Mouse (Mus musculus): Measurements from ENCODE around the gene Igfbp4. TPM values are rescaled to one million over a fixed set of nuclear protein-coding genes. Genes with fewer than 3 reads are reported as not detected.

The Igfbp4 gene
- total and polyA plus RNA-seq, 3 experiments: 89.8 to 221 TPM; not detected in 1

DNA sequence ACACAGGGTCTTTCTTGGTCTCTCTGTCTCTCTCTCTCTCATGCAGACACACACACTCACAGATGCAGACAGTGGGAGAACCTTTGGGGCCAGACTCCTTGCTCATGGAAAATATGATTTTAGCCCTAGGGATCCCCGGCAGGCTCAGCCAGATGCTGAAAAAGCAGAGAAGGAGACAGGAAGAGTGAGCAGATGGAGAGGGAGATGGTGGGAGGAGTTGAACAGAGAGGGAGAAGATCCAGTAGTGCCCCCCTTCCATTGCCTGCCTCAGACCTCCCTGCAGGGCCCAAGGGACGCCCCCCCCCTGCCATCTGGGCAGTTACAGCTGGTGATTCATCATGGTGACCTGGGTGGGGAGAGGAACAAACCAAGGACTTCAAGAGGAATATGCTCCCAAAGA, 6.6 kb downstream of the Igfbp4 start:
- H3K36me3 ChIP-seq (ENCODE audit: control insufficient read depth in 1 of 2, insufficient read depth in 2 of 2, low read length in 2 of 2): no peaks in the 10 kb centered on the region; a peak in 1 of 4 replicates
- H3K9ac ChIP-seq (ENCODE audit: control insufficient read depth, low read depth, low read length, poor library complexity, severe bottlenecking): no peak overlapping the region

DNA sequence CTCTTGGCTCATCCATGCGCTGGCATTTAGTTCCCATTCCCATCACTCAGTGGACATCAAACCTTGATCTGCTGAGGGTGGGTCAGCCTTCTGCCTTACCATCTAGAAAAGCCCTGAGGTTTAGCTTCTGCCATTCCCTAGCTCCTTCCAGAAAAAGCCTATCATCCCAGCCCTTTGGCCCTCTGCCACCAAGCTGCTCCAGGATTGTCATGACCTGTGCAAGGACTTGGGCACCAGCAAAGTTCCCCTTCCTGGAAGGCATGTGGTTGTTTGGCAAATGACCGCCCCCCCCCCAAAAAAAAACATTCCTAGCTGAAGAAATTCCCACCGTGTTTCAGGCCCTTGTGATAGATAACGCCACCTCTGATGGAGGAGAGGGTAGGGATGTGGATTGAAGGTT, 14.1 kb downstream of the Igfbp4 start:
- Histone ChIP-seq H3K27ac (ENCODE audit: control insufficient read depth, low read depth, low read length) (no peak overlapping the region), H3K9me3 (replicated peaks; ENCODE audit: insufficient read depth, low read length) (no peaks in the 10 kb centered on the region), H3K9ac (ENCODE audit: control insufficient read depth, low read depth, low read length, poor library complexity, severe bottlenecking) (no peak overlapping the region), H3K4me1 (ENCODE audit: control insufficient read depth in 1 of 2, insufficient read depth in 2 of 2, low read length in 2 of 2) (no peaks in the 10 kb centered on the region), H3K27me3 (ENCODE audit: control insufficient read depth in 1 of 2, insufficient read depth in 2 of 2, low read length in 2 of 2) (no peaks in the 10 kb centered on the region), H3K79me2 (ENCODE audit: control insufficient read depth, insufficient read depth, low read length, poor library complexity) (no peaks in the 10 kb centered on the region), H3K36me3 (ENCODE audit: control insufficient read depth in 1 of 2, insufficient read depth in 2 of 2, low read length in 2 of 2) (no peaks in the 10 kb centered on the region), H3K4me3 (ENCODE audit: control insufficient read depth in 1 of 2, insufficient read depth in 1 of 2, low read depth in 2 of 2, low read length in 2 of 2) (no peak overlapping the region)
- DNase-seq (ENCODE audit: low read depth, low spot score): no peak
- no peak for TF ChIP-seq USF1 (IDR thresholded peaks at IDR 0.05; ENCODE audit: low read depth, low read length)
- peak; percentile 8; the same call in 1 of the 2 replicates for TF ChIP-seq ZMIZ1 (IDR thresholded peaks at IDR 0.05; ENCODE audit: low read depth, low read length)

More for the DNA sequence above, 6.6 kb downstream of the Igfbp4 start:
- H3K4me3 ChIP-seq (ENCODE audit: control insufficient read depth in 1 of 2, insufficient read depth in 1 of 2, low read depth in 2 of 2, low read length in 2 of 2): no peak overlapping the region
- TF ChIP-seq USF1 (IDR thresholded peaks at IDR 0.05; ENCODE audit: low read depth, low read length) (no peak), POLR2AphosphoS5 (IDR thresholded peaks at IDR 0.05; ENCODE audit: borderline replicate concordance, low read depth, low read length) (no peak), RCOR1 (IDR thresholded peaks at IDR 0.05; ENCODE audit: low read depth, low read length) (no peak), CHD1 (IDR thresholded peaks at IDR 0.05; ENCODE audit: low read depth, low read length) (no peak), ETS1 (IDR thresholded peaks at IDR 0.05; ENCODE audit: low read depth, low read length) (no peak), E2F4 (IDR thresholded peaks at IDR 0.05; ENCODE audit: borderline replicate concordance, low read depth, low read length) (no peak), POLR2A (IDR thresholded peaks at IDR 0.05; ENCODE audit: control insufficient read depth in 1 of 2, insufficient read depth in 1 of 2, low read depth in 1 of 2, low read length in 2 of 2, poor library complexity in 1 of 2) (no peak), MEF2A (IDR thresholded peaks at IDR 0.05; ENCODE audit: extremely low read depth, insufficient replicate concordance, low read depth, low read length, poor library complexity, severe bottlenecking) (no peak), ZNF384 (IDR thresholded peaks at IDR 0.05; ENCODE audit: low read depth, low read length) (no peak), POLR2AphosphoS2 (IDR thresholded peaks at IDR 0.05; ENCODE audit: low read length) (no peak)
- no peaks in the 10 kb centered on the region for H3K79me2 ChIP-seq (ENCODE audit: control insufficient read depth, insufficient read depth, low read length, poor library complexity)
- no peaks in the 10 kb centered on the region for H3K27me3 ChIP-seq (ENCODE audit: control insufficient read depth in 1 of 2, insufficient read depth in 2 of 2, low read length in 2 of 2)
- no peaks in the 10 kb centered on the region for H3K4me1 ChIP-seq (ENCODE audit: control insufficient read depth in 1 of 2, insufficient read depth in 2 of 2, low read length in 2 of 2)
- DNase-seq (ENCODE audit: low read depth, low spot score): no peak
- H3K9me3 ChIP-seq (replicated peaks; ENCODE audit: insufficient read depth, low read length): no peaks in the 10 kb centered on the region
- H3K27ac ChIP-seq (ENCODE audit: control insufficient read depth, low read depth, low read length): no peak overlapping the region

DNA sequence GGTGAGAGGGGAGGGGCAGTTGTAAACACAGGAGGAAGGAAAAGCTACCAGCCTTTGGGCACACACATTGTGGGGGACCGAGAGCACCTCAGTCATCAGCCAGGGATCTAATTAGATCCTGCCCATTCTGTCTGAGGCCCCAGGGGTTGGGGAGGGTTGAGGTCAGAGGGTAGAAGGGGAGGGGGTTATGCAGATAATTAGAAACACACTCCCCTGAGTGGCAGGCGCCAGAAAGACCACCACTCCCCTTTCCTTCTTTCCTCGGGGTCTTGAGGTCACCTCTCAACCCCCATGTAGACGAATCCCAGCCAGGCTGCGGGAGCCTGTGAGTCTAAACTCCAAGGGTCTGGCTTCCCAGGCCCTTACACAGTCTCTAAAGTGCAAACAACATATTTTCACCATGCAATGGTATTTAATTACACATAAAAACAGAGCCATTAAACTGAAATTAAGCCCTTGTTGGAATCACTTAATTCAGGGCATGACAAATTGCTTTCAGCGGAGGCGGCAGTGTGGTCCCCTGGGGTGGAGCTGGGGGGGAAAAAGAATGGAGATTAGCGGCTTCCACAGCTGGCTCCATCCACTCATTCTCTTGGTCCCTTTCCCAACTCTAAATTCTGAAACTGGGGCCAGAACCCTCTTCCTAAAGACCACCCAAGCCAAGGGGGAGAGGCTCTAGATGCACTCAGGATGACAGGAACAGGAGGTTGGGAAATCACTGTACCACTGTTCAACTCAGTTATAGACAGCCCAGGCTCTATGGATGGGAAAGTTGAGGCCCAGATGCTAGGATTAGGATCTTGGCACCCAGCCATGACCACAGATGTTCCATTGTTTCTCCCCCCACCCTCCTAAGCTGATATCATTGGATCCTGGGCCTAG, 14.8 kb downstream of the Igfbp4 start:
- no peaks in the 10 kb centered on the region for H3K36me3 ChIP-seq (ENCODE audit: control insufficient read depth in 1 of 2, insufficient read depth in 2 of 2, low read length in 2 of 2)
- no peaks in the 10 kb centered on the region for H3K4me1 ChIP-seq (ENCODE audit: control insufficient read depth in 1 of 2, insufficient read depth in 2 of 2, low read length in 2 of 2)
- no peak for DNase-seq (ENCODE audit: low read depth, low spot score)
- H3K9me3 ChIP-seq (replicated peaks; ENCODE audit: insufficient read depth, low read length): no peaks in the 10 kb centered on the region
- no peaks in the 10 kb centered on the region for H3K27me3 ChIP-seq (ENCODE audit: control insufficient read depth in 1 of 2, insufficient read depth in 2 of 2, low read length in 2 of 2)
- H3K79me2 ChIP-seq (ENCODE audit: control insufficient read depth, insufficient read depth, low read length, poor library complexity): no peaks in the 10 kb centered on the region
- no peak overlapping the region for H3K9ac ChIP-seq (ENCODE audit: control insufficient read depth, low read depth, low read length, poor library complexity, severe bottlenecking)
- no peak overlapping the region for H3K4me3 ChIP-seq (ENCODE audit: control insufficient read depth in 1 of 2, insufficient read depth in 1 of 2, low read depth in 2 of 2, low read length in 2 of 2)
- no peak overlapping the region for H3K27ac ChIP-seq (ENCODE audit: control insufficient read depth, low read depth, low read length)
- no peak for TF ChIP-seq CHD2 (IDR thresholded peaks at IDR 0.05; ENCODE audit: low read length)
- no peak for TF ChIP-seq TAL1 (IDR thresholded peaks at IDR 0.05; ENCODE audit: low read length)
- no peak for TF ChIP-seq MYC (IDR thresholded peaks at IDR 0.05; ENCODE audit: low read depth, low read length)
- TF ChIP-seq E2F4 (IDR thresholded peaks at IDR 0.05; ENCODE audit: borderline replicate concordance, low read depth, low read length): no peak
- TF ChIP-seq JUND (IDR thresholded peaks at IDR 0.05; ENCODE audit: low read depth, low read length): no peak
- no peak for TF ChIP-seq MXI1 (IDR thresholded peaks at IDR 0.05; ENCODE audit: low read depth, low read length)
- no peak for TF ChIP-seq MAFK (IDR thresholded peaks at IDR 0.05; ENCODE audit: borderline replicate concordance, low read depth, low read length)
- no peak for TF ChIP-seq ZKSCAN1 (IDR thresholded peaks at IDR 0.05; ENCODE audit: low read depth, low read length)
- TF ChIP-seq POLR2AphosphoS2 (IDR thresholded peaks at IDR 0.05; ENCODE audit: low read length): no peak
- TF ChIP-seq EP300 (IDR thresholded peaks at IDR 0.05; ENCODE audit: low read depth in 1 of 2, low read length in 2 of 2): no peak
- TF ChIP-seq HCFC1 (IDR thresholded peaks at IDR 0.05; ENCODE audit: low read depth, low read length): no peak
- no peak for TF ChIP-seq ZNF384 (IDR thresholded peaks at IDR 0.05; ENCODE audit: low read depth, low read length)
- no peak for TF ChIP-seq USF1 (IDR thresholded peaks at IDR 0.05; ENCODE audit: low read depth, low read length)
- no peak for TF ChIP-seq ZC3H11A (IDR thresholded peaks at IDR 0.05; ENCODE audit: low read depth, low read length)
- no peak for TF ChIP-seq ELF1 (IDR thresholded peaks at IDR 0.05; ENCODE audit: low read depth, low read length)
- no peak for TF ChIP-seq CHD1 (IDR thresholded peaks at IDR 0.05; ENCODE audit: low read depth, low read length)
- no peak for TF ChIP-seq ZMIZ1 (IDR thresholded peaks at IDR 0.05; ENCODE audit: low read depth, low read length)
- no peak for TF ChIP-seq RAD21 (IDR thresholded peaks at IDR 0.05; ENCODE audit: low read depth, low read length)
